Comparison of ENCODE assay signal across 9 mouse cellular contexts in the genomic region with DNA sequence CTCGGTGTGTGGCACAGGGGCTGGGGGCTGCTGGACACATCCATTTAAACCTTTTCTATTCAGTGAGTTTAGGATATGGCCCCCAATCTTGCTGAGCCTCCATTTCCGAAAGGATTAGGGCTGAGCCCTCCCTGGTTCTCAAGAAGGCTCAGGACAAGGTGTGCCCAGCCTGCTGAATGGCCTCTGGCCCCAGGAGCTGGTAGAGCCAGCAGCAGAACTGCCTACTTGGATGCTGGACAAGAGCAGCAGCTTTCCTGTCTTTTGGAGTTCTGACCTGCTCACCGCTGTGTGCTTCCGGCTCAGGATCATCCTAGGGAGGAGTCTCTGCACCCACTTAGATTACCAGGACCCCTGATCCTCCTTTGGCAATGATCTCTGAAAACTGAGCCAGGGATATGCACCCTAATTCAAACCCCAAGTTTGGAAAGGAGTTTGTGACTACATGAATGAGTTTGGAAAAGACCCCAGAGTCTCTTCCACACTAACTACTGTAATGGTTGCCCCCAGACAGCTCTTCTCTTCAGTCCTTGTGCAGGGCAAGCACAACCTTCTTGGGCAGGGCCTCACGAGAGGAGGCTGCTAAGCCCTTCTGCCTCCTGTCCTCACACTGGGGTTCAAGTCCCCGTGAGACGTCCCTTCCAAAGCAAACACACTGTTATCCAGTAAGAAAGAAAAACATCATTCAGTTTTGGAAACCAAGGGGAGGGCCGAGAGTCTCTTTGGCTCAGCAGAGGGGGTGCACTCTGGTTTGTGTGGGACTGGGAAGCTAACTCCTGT. TPM values are rescaled to one million over a fixed set of nuclear protein-coding genes. Genes with fewer than 3 reads are reported as not detected.
A peak's percentile ranks its signal among the peaks of the same experiment; 100 is the strongest.
DNase-seq lines count a peak whose midpoint lies in the region; ATAC-seq lines count a peak whose summit lies in the region.
"Had no signal": no experiment of that assay in that cellular context is flagged by ENCODE, and none has a peak within 500 bp of the region (broad histone marks: within the 10 kb centered on the region; RNA-seq: fewer than 3 reads in every experiment).

No protein-coding gene starts in this region.

- intact Hi-C loops in left cerebral cortex, postnatal 10 days (cut with DNase I), result no loop called here

- H3K9ac ChIP-seq in limb, embryonic 15.5 days, result no peak overlapping the region

- peaks cover 54% of the 10 kb centered on the region for H3K4me1 ChIP-seq in limb, embryonic 15.5 days

- 71% methylated on average over 8 of the region's 8 CpGs for WGBS in limb, embryonic 15.5 days

- DNase-seq in kidney, adult 9 months, result peak; percentile 73
- DNase-seq in kidney, postnatal 10 days, result no peak
- DNase-seq in c-Kit-positive CD71-positive TER-119-positive erythroid progenitor cells, embryonic 14.5 days (ENCODE audit: low spot score), result peak; percentile 40
- DNase-seq in heart, adult 9 months (ENCODE audit: low spot score in 2 of 2), result peak; percentile 34 to 42
- no peak for DNase-seq in left cerebral cortex, postnatal 10 days (ENCODE audit: extremely low spot score in 1 of 2, low spot score in 2 of 2)
- no peak for DNase-seq in layer of hippocampus, adult 9-10 months (ENCODE audit: low spot score)
- no peak for DNase-seq in layer of hippocampus, adult 8-10 months (ENCODE audit: low spot score in 2 of 2)

- peaks cover 21% of the 10 kb centered on the region for H3K36me3 ChIP-seq in limb, embryonic 15.5 days

- peak overlapping the region; percentile 47 for H3K27ac ChIP-seq in limb, embryonic 15.5 days

- peak overlapping the region; percentile 5; the same call in 1 of the 2 replicates for H3K4me2 ChIP-seq in limb, embryonic 15.5 days

- peak overlapping the region; percentile 15 for H3K4me3 ChIP-seq in limb, embryonic 15.5 days

- H3K27me3 ChIP-seq in limb, embryonic 15.5 days, result no peaks in the 10 kb centered on the region

- no peak for ATAC-seq in limb, embryonic 15.5 days (ENCODE audit: insufficient number of reproducible peaks, low FRiP score, low TSS enrichment, low read depth)

- no peaks in the 10 kb centered on the region for H3K9me3 ChIP-seq in limb, embryonic 15.5 days

RNA-seq across cellular contexts. Expression of gene Smim5, which starts 1.0 kb away (rescaled TPM):
- 19.6 and 27.4 TPM in 2 replicates for polyA plus RNA-seq in limb, embryonic 15.5 days (2015; fragmentation: Nextera tagmentation; extraction: Ambion mirVana)
- under 1 TPM in 1 of 2 experiments, not detected in 1; 0.41 TPM for total RNA-seq in left cerebral cortex, postnatal 10 days (2021)
- total RNA-seq in layer of hippocampus, adult 8-10 months (2022), result under 1 TPM; 0.57 to 0.96 (median 0.66) TPM

RNA-seq across cellular contexts. Expression of gene Smim6, which starts 11.1 kb away (rescaled TPM):
- polyA plus RNA-seq in limb, embryonic 15.5 days (2015; fragmentation: Nextera tagmentation; extraction: Ambion mirVana), result 1.0 and 1.7 TPM in 2 replicates
- total RNA-seq in left cerebral cortex, postnatal 10 days (2021), result not detected
- not detected for total RNA-seq in layer of hippocampus, adult 8-10 months (2022)
- total RNA-seq: left cerebral cortex, postnatal 25 days had no signal

RNA-seq across cellular contexts. Expression of gene Sap30bp, which starts 32.3 kb away (rescaled TPM):
- polyA plus RNA-seq in limb, embryonic 15.5 days (2015; fragmentation: Nextera tagmentation; extraction: Ambion mirVana), result 31.3 and 36.1 TPM in 2 replicates
- total RNA-seq in left cerebral cortex, postnatal 10 days (2021), result 10 to 100 TPM; 55.3 to 60.9 TPM
- total RNA-seq in layer of hippocampus, adult 8-10 months (2022), result 10 to 100 TPM; 39.7 to 60.3 (median 44.3) TPM

RNA-seq across cellular contexts. Expression of gene Recql5, which starts 32.5 kb away (rescaled TPM):
- polyA plus RNA-seq in limb, embryonic 15.5 days (2015; fragmentation: Nextera tagmentation; extraction: Ambion mirVana), result 17.0 and 17.6 TPM in 2 replicates
- 10 to 100 TPM; 17.1 to 20.9 TPM for total RNA-seq in left cerebral cortex, postnatal 10 days (2021)
- total RNA-seq in layer of hippocampus, adult 8-10 months (2022), result 10 to 100 TPM; 27.4 to 32.5 (median 30.3) TPM

RNA-seq across cellular contexts. Expression of gene Myo15b, which starts 42.5 kb away (rescaled TPM):
- polyA plus RNA-seq in limb, embryonic 15.5 days (2015; fragmentation: Nextera tagmentation; extraction: Ambion mirVana), result 0.47 TPM in 2 replicates
- under 1 TPM; 0.17 to 0.93 TPM for total RNA-seq in left cerebral cortex, postnatal 10 days (2021)
- total RNA-seq in layer of hippocampus, adult 8-10 months (2022), result 1 to 10 TPM in 1 of 4 experiments, under 1 TPM in 3; 0.11 to 1.2 (median 0.56) TPM

Comparison
In these comparisons a context has a peak if more than half of its experiments do, and no peak if none do; other contexts are left out.
1. DNase-seq: peak in kidney, adult 9 months (single experiment), c-Kit-positive CD71-positive TER-119-positive erythroid progenitor cells, embryonic 14.5 days (single experiment) and heart, adult 9 months (2 of 2); none in kidney, postnatal 10 days (single experiment), left cerebral cortex, postnatal 10 days (0 of 2), layer of hippocampus, adult 9-10 months (single experiment) and layer of hippocampus, adult 8-10 months (0 of 2).